In the genomic region with DNA sequence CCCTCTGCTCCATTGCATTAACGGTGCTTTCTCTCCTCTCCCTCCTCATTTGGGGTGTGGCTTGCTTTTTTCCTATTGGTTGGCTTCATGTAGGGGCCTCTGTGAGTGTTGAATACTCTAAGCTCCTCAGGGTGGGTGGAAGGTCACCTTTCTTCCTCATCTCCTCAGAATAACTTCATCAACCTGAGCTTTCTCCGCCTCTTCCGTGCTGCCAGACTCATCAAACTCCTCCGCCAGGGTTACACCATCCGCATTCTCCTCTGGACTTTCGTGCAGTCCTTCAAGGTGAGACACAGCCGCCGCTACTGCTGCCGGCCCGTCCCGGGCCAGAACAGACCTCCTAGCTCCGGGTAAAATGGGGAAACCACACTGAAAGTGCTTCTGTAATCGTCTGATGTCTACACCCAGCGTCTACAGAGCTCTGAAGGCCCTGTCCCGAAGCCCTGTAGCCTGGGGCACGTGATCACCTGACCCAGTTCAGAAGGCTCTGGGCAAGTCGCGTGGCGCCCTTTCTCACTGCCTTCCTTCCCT, we compare ENCODE assay signal across 9 mouse cellular contexts.
DNase-seq lines count a peak whose midpoint lies in the region; ATAC-seq and TF ChIP-seq lines count a peak whose summit lies in the region.
"Had no signal": no experiment of that assay in that cellular context is flagged by ENCODE, and none has a peak within 500 bp of the region (broad histone marks: within the 10 kb centered on the region; RNA-seq: fewer than 3 reads in every experiment).

No protein-coding gene starts in this region.

- H3K9ac ChIP-seq in heart, embryonic 14.5 days (ENCODE audit: low read length) = peak overlapping the region; percentile 64
- no peak overlapping the region for H3K9ac ChIP-seq in hindbrain, embryonic 14.5 days
- H3K9ac ChIP-seq in midbrain, embryonic 14.5 days (replicated peaks; ENCODE audit: low read length) = no peak overlapping the region; the same call in 1 of the 2 replicates

- peak overlapping the region; percentile 12 to 51; a peak in 3 of 4 replicates for H3K27ac ChIP-seq in heart, embryonic 14.5 days (replicated peaks in 1 of 2; ENCODE audit: control insufficient read depth in 1 of 2, insufficient read depth in 1 of 2, low read depth in 2 of 2, low read length in 2 of 2)
- no peak overlapping the region for H3K27ac ChIP-seq in bone marrow, adult 2 months (ENCODE audit: control insufficient read depth, insufficient read depth, low read depth, low read length, poor library complexity)
- no peak overlapping the region for H3K27ac ChIP-seq in hindbrain, embryonic 14.5 days
- H3K27ac ChIP-seq in midbrain, embryonic 14.5 days (replicated peaks; ENCODE audit: low read depth, low read length) = no peak overlapping the region
- no peak overlapping the region for H3K27ac ChIP-seq in cerebellum, adult 2 months (ENCODE audit: insufficient read depth, low read length)

- H3K4me1 ChIP-seq in heart, embryonic 14.5 days (ENCODE audit: control insufficient read depth in 2 of 2, insufficient read depth in 2 of 2, low read length in 2 of 2) = peaks cover 14 to 21% of the 10 kb centered on the region in 2 experiments
- no peaks in the 10 kb centered on the region for H3K4me1 ChIP-seq in bone marrow, adult 2 months (ENCODE audit: control insufficient read depth, insufficient read depth, low read length)
- H3K4me1 ChIP-seq in hindbrain, embryonic 14.5 days (replicated peaks; ENCODE audit: control insufficient read depth, insufficient read depth, low read length) = peaks cover 15% of the 10 kb centered on the region
- peaks cover 17% of the 10 kb centered on the region for H3K4me1 ChIP-seq in midbrain, embryonic 14.5 days (ENCODE audit: control insufficient read depth, insufficient read depth, low read length)
- H3K4me1 ChIP-seq in cerebellum, adult 2 months (ENCODE audit: control insufficient read depth, insufficient read depth, low read length) = peaks cover 31% of the 10 kb centered on the region

- no peak for TF ChIP-seq POLR2A in bone marrow, adult 2 months (IDR thresholded peaks at IDR 0.05; ENCODE audit: borderline replicate concordance, control insufficient read depth, low read depth, low read length)
- no peak for TF ChIP-seq POLR2A in cerebellum, adult 2 months (IDR thresholded peaks at IDR 0.05; ENCODE audit: borderline replicate concordance, insufficient read depth, low read length)

- ATAC-seq in heart, embryonic 14.5 days (ENCODE audit: insufficient number of reproducible peaks, insufficient read depth, low FRiP score, low read depth) = no peak
- no peak for ATAC-seq in hindbrain, embryonic 14.5 days (ENCODE audit: low FRiP score)
- peak; percentile 28; the same call in 1 of the 2 replicates for ATAC-seq in midbrain, embryonic 14.5 days (ENCODE audit: low FRiP score, low TSS enrichment)

- no peaks in the 10 kb centered on the region for H3K9me3 ChIP-seq in heart, embryonic 14.5 days (ENCODE audit: control insufficient read depth, low read length)
- no peaks in the 10 kb centered on the region for H3K9me3 ChIP-seq in hindbrain, embryonic 14.5 days (ENCODE audit: control insufficient read depth, low read length)
- H3K9me3 ChIP-seq in midbrain, embryonic 14.5 days (ENCODE audit: control insufficient read depth, low read length) = no peaks in the 10 kb centered on the region

- peak overlapping the region; percentile 30 to 39 for H3K4me3 ChIP-seq in heart, embryonic 14.5 days (ENCODE audit: control insufficient read depth in 1 of 2, insufficient read depth in 1 of 2, low read depth in 1 of 2, low read length in 2 of 2)
- peak overlapping the region; percentile 16 for H3K4me3 ChIP-seq in bone marrow, adult 2 months (replicated peaks; ENCODE audit: control insufficient read depth, low read depth, low read length)
- H3K4me3 ChIP-seq in hindbrain, embryonic 14.5 days (replicated peaks; ENCODE audit: low read length) = peak overlapping the region; percentile 7; the same call in 1 of the 2 replicates
- H3K4me3 ChIP-seq in midbrain, embryonic 14.5 days (replicated peaks; ENCODE audit: low read depth, low read length) = peak overlapping the region; percentile 19; the same call in 1 of the 2 replicates
- H3K4me3 ChIP-seq in cerebellum, adult 2 months (replicated peaks; ENCODE audit: insufficient read depth, low read depth, low read length) = no peak overlapping the region
- H3K4me3 ChIP-seq: megakaryocyte, embryonic 14.5 days had no signal

- DNase-seq in heart, adult 11 months = no peak
- DNase-seq in hindbrain, embryonic 14.5 days (ENCODE audit: low spot score) = no peak
- DNase-seq in midbrain, embryonic 14.5 days = peak; percentile 28
- no peak for DNase-seq in cerebellum, adult 2 months
- no peak for DNase-seq in frontal cortex, postnatal 25 days (ENCODE audit: low spot score in 2 of 2)
- DNase-seq in cerebellum, adult 9-11 months = no peak

- 2% methylated on average over 19 of the region's 19 CpGs for WGBS in heart, embryonic 14.5 days
- WGBS in bone marrow, adult 2 months = under 1% methylated on average over 19 of the region's 19 CpGs
- WGBS in hindbrain, embryonic 14.5 days = 7% methylated on average over 19 of the region's 19 CpGs
- 7% methylated on average over 19 of the region's 19 CpGs for WGBS in midbrain, embryonic 14.5 days
- 40% methylated on average over 19 of the region's 19 CpGs for WGBS in cerebellum, adult 2 months

- H3K36me3 ChIP-seq in heart, embryonic 14.5 days (ENCODE audit: control insufficient read depth, insufficient read depth, low read length) = peaks cover 5% of the 10 kb centered on the region; the same call in 1 of the 2 replicates
- H3K36me3 ChIP-seq in hindbrain, embryonic 14.5 days (replicated peaks; ENCODE audit: control insufficient read depth, insufficient read depth) = peaks cover 16% of the 10 kb centered on the region; the same call in 1 of the 2 replicates
- 0 out of 2 replicates have a peak, but pooled peaks cover 4% of the 10 kb centered on the region for H3K36me3 ChIP-seq in midbrain, embryonic 14.5 days (ENCODE audit: control insufficient read depth, insufficient read depth, low read length)

- peak overlapping the region; percentile 72 for H3K4me2 ChIP-seq in heart, embryonic 14.5 days (ENCODE audit: low read length)
- H3K4me2 ChIP-seq in hindbrain, embryonic 14.5 days (replicated peaks) = peak overlapping the region; percentile 48
- peak overlapping the region; percentile 52 for H3K4me2 ChIP-seq in midbrain, embryonic 14.5 days (ENCODE audit: low read length)

- no peak for TF ChIP-seq CTCF in bone marrow, adult 2 months (IDR thresholded peaks at IDR 0.05; ENCODE audit: control insufficient read depth, insufficient read depth, low read length)
- TF ChIP-seq CTCF in cerebellum, adult 2 months (IDR thresholded peaks at IDR 0.05; ENCODE audit: borderline replicate concordance, insufficient read depth, low read depth, low read length) = no peak

- 0 out of 2 replicates have a peak, but pooled peaks cover 4% of the 10 kb centered on the region for H3K27me3 ChIP-seq in heart, embryonic 14.5 days (ENCODE audit: control insufficient read depth, insufficient read depth, low read length)
- no peaks in the 10 kb centered on the region for H3K27me3 ChIP-seq in hindbrain, embryonic 14.5 days (ENCODE audit: control insufficient read depth, insufficient read depth, low read length)
- H3K27me3 ChIP-seq in midbrain, embryonic 14.5 days (ENCODE audit: control insufficient read depth, insufficient read depth, low read length) = no peaks in the 10 kb centered on the region
- H3K27me3 ChIP-seq in cerebellum, adult 2 months (ENCODE audit: control insufficient read depth, insufficient read depth, low read length) = no peaks in the 10 kb centered on the region

Comparison
In these comparisons a context has a peak if more than half of its experiments do, and no peak if none do; other contexts are left out.
1. H3K27ac ChIP-seq: peak in heart, embryonic 14.5 days (2 of 2); none in bone marrow, adult 2 months (single experiment), hindbrain, embryonic 14.5 days (single experiment), midbrain, embryonic 14.5 days (single experiment) and cerebellum, adult 2 months (single experiment).
2. Peak in every context shown above with its lines, with median percentiles within 50 percentile points of each other: H3K4me2 ChIP-seq.